Mouse (Mus musculus): ENCODE results near the gene Rad9a. TPM values are rescaled to one million over a fixed set of nuclear protein-coding genes. Genes with fewer than 3 reads are reported as not detected.

Gene Rad9a
- polyA plus RNA-seq, 1 experiment from 2014 or later: 31.2 TPM

DNA sequence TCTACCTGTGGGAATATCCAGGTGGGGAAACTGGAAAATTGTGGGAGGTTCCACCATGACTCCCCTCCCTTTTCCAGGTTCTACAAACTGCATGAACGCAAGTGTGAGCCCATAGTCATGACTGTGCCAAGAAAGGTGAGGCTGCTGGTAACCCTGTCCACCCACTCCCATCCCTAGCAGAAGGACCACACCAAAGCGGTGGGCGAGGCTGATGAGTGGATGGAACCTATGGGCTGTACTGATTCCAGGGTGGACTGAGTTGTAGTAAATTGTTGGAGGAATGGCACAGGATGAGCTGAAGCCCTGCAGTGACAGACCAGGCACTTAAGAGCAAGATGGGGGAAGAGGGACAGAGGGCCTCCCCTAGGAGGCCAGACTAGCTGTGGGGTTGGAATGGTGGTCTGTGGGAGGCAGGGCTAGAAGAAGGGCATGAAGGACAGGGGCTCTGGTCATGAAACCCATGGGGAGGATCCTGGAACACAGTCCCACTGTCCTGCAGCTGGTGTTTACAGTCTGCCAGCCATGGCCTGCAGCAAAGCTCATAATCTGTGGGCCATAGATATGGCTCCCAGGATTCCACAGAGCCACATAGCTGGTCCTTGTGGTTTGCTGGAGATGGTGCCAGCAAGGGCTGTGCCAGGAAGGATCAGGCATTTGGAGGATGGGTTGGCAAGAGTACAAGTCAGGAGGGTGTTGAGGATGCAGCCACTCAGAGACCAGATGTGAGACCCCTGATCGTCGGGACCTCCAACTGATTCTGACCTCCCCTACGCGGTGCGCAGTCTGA is 48.8 kb downstream of the Rad9a start:
- no peaks in the 10 kb centered on the region for H3K27me3 ChIP-seq
- no peak overlapping the region for H3K4me3 ChIP-seq
- ATAC-seq (ENCODE audit: low FRiP score): no peak
- no peak overlapping the region for H3K9ac ChIP-seq
- peaks cover 26% of the 10 kb centered on the region for H3K4me1 ChIP-seq
- 87% methylated on average over 8 of the region's 8 CpGs for WGBS
- peaks cover 51% of the 10 kb centered on the region for H3K36me3 ChIP-seq
- no peaks in the 10 kb centered on the region for H3K9me3 ChIP-seq (replicated peaks)
- no peak overlapping the region for H3K27ac ChIP-seq
- H3K4me2 ChIP-seq (replicated peaks): no peak overlapping the region

DNA sequence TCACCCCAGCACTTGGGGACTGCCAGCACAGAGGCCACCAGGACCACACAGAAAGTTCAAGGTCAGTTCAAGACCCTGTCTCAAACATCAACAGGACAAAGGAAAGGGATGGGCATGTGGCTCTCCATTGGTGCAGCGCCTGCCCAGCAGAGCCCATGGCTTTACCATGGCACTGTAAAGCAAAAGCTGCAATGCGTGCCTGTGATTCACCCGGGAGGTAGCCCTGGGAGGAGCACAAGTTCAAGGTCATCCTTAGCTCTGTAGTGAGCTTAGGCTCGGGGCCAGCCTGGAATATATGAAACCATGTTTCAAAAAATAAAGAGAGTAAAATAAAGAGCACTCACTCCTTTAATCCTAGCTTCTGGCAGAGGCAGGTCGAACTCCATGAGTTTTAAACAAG is 49.6 kb downstream of the Rad9a start:
- WGBS: 88% methylated on average over 5 of the region's 5 CpGs

DNA sequence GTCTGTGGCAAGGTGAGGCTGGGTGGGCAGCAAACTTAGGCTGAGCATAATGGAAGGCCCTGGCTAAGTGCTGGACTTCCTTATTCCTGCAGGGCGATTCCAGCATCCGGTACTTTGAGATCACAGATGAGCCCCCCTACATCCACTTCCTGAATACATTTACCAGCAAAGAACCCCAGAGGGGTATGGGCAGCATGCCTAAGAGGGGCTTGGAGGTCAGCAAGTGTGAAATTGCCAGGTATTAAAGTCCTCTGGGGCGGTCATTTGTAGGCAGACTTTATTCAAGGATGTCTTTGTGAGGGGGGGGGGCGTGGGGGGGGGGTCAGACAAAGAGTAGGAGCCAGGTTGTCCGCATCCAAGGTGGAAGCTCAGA is 50.0 kb downstream of the Rad9a start:
- Histone ChIP-seq H3K36me3 (peaks cover 40% of the 10 kb centered on the region), H3K27ac (no peak overlapping the region), H3K9ac (no peak overlapping the region), H3K27me3 (no peaks in the 10 kb centered on the region), H3K4me3 (no peak overlapping the region), H3K4me1 (peaks cover 29% of the 10 kb centered on the region), H3K9me3 (replicated peaks) (no peaks in the 10 kb centered on the region), H3K4me2 (replicated peaks) (no peak overlapping the region)
- no peak for ATAC-seq (ENCODE audit: low FRiP score)
- WGBS: 73% methylated on average over 5 of the region's 5 CpGs

More for the DNA sequence above, 49.6 kb downstream of the Rad9a start:
- H3K36me3 ChIP-seq: peaks cover 44% of the 10 kb centered on the region
- H3K4me2 ChIP-seq (replicated peaks): no peak overlapping the region
- no peaks in the 10 kb centered on the region for H3K9me3 ChIP-seq (replicated peaks)
- no peak overlapping the region for H3K9ac ChIP-seq
- no peaks in the 10 kb centered on the region for H3K27me3 ChIP-seq
- no peak overlapping the region for H3K4me3 ChIP-seq
- H3K27ac ChIP-seq: no peak overlapping the region
- peaks cover 29% of the 10 kb centered on the region for H3K4me1 ChIP-seq
- no peak for ATAC-seq (ENCODE audit: low FRiP score)

DNA sequence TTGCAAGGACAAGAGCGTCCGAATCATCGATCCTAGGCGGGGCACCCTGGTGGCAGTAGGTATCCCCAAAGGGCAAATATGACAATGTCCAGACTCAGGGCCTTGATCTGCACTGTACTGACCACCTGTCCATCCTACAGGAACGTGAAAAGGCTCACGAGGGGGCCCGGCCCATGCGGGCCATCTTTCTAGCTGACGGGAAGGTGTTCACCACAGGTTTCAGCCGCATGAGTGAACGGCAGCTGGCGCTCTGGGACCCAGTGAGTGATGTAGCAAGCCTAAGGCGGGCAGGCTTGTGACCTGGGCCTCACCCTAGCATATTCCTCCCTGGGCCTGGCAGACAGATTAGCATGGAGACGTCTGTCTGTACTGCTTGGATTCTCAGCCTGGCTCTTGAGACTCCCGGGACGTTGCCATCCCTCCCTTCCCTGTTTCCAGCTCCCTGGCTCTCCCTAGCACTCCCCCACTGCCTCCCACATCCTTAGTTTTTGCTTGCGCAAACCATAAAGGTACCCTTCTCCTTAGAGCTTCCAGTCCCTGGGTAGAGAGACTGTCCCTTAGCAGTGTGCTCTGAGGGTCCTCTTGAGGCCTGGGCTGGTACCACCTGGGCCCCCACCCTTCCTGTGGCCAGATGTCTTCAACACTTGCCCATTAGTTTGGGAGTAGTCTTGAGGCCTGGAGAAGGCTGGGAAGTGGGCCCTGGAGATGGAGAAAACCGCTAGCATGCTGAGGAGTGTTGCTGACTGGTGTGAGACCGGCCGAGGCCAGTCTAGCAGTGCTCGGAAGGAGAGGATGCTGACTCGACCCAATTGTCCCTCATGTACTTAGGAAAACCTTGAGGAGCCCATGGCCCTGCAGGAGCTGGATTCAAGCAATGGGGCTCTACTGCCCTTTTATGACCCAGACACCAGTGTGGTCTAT is 50.6 kb downstream of the Rad9a start:
- H3K4me2 ChIP-seq (replicated peaks): no peak overlapping the region
- H3K27me3 ChIP-seq: no peaks in the 10 kb centered on the region
- H3K9ac ChIP-seq: no peak overlapping the region
- H3K36me3 ChIP-seq: peaks cover 33% of the 10 kb centered on the region
- H3K4me1 ChIP-seq: peaks cover 26% of the 10 kb centered on the region
- ATAC-seq (ENCODE audit: low FRiP score): no peak
- WGBS: 88% methylated on average over 22 of the region's 22 CpGs
- H3K4me3 ChIP-seq: no peak overlapping the region
- no peak overlapping the region for H3K27ac ChIP-seq
- H3K9me3 ChIP-seq (replicated peaks): no peaks in the 10 kb centered on the region

DNA sequence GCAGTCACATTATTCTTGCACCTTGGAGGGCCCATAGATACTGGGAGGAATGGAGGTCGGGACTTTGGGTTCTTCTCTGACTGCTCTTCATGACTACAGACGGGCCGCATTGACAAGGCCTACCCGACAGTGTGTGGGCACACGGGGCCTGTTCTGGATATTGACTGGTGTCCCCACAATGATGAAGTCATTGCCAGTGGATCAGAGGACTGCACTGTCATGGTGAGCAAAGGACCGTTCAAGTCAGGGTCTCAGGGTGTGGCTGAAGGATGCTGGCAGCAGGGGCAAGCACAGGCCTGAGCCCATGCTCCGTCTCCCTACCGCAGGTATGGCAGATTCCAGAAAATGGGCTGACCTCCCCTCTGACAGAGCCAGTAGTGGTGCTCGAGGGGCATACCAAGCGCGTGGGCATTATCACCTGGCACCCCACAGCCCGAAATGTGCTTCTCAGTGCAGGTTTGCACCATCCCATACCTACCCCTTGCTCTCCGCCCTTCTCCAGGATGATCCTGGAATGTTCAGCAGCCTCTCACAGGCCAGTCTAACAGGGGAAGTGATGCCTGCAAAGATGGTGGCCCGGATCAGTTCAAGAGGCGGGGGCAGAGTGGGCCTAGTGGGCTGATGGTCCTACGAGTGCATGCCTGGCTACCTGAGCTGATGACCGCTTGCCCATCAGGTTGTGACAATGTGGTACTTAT is 51.5 kb downstream of the Rad9a start:
- Histone ChIP-seq H3K9me3 (replicated peaks) (no peaks in the 10 kb centered on the region), H3K4me3 (no peak overlapping the region), H3K27ac (no peak overlapping the region), H3K27me3 (no peaks in the 10 kb centered on the region), H3K4me2 (replicated peaks) (peak overlapping the region; percentile 89; the same call in 1 of the 2 replicates), H3K4me1 (peaks cover 26% of the 10 kb centered on the region), H3K9ac (no peak overlapping the region; the same call in 1 of the 2 replicates), H3K36me3 (peaks cover 29% of the 10 kb centered on the region)
- 96% methylated on average over 17 of the region's 17 CpGs for WGBS
- no peak for ATAC-seq (ENCODE audit: low FRiP score)

DNA sequence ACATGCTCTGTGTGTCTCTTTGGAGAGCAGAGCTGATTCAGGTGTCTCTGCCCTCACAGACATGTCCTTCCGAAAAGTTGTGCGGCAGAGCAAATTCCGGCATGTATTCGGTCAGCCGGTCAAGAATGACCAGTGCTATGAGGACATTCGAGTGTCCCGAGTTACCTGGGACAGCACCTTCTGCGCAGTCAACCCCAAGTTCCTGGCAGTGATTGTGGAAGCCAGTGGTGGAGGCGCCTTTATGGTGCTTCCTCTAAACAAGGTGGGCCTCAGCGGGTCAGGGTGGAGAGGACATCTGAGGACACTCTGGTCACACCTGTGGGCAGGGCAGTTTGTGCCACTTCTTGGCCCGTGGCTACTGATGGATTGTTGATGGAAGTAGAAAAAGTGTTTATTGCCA is 52.2 kb downstream of the Rad9a start:
- Histone ChIP-seq H3K27me3 (no peaks in the 10 kb centered on the region), H3K36me3 (peaks cover 29% of the 10 kb centered on the region), H3K4me2 (replicated peaks) (peak overlapping the region; percentile 89), H3K4me3 (peak overlapping the region; percentile 87), H3K4me1 (peaks cover 26% of the 10 kb centered on the region), H3K9ac (peak overlapping the region; percentile 92), H3K27ac (no peak overlapping the region), H3K9me3 (replicated peaks) (no peaks in the 10 kb centered on the region)
- ATAC-seq (ENCODE audit: low FRiP score): no peak
- WGBS: 91% methylated on average over 11 of the region's 11 CpGs

DNA sequence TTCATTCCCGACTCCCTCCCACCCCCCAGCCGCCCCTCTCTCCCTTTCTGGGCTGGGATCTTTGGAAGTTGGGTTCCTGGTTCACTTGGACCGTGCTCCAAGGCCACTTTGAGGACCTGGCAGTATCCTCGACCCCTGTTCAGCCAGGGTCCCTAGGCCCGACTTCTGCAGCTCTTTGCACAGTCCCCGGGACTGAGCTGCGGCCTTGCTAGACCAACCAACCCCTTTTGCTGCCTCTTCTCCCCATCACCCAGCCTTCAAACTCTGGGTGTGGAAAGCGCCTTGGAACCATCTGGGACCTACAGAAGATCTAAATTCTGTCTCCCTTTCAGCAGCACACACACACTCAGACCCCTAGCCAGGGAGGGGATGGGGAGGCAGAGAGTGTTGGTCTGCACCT is 52.6 kb downstream of the Rad9a start:
- Histone ChIP-seq H3K9ac (peak overlapping the region; percentile 92), H3K27ac (peak overlapping the region; percentile 66; the same call in 1 of the 2 replicates), H3K4me2 (replicated peaks) (peak overlapping the region; percentile 89), H3K36me3 (peaks cover 29% of the 10 kb centered on the region), H3K4me3 (peak overlapping the region; percentile 87), H3K27me3 (no peaks in the 10 kb centered on the region), H3K9me3 (replicated peaks) (no peaks in the 10 kb centered on the region), H3K4me1 (peaks cover 26% of the 10 kb centered on the region)
- WGBS: 5% methylated on average over 8 of the region's 8 CpGs
- ATAC-seq (ENCODE audit: low FRiP score): peak; percentile 62

DNA sequence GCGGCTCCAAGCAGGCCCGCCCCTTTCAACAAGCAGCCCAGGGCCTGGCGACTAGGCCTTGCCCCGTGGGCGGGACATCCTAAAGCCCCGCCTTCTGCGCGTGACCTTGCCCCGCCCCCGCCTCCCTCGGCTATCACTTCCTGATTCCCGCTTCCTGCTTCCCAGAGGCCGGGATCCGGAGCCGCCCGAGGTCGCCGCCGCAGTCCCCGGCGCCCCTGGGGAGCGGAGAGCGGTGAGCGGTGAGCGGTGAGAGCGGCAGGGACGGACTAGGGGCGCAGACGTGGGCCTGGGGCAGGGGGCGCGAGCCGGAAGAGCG is 53.0 kb downstream of the Rad9a start, which contains the start of gene Coro1b:
TSS of gene Coro1b (plus strand) at position 129 of the 316 bp plus-strand sequence.
- no peaks in the 10 kb centered on the region for H3K9me3 ChIP-seq (replicated peaks)
- H3K4me2 ChIP-seq (replicated peaks): peak within 1 kb of the TSS; percentile 89
- peak within 1 kb of the TSS; percentile 67; the same call in 1 of the 2 replicates for H3K27ac ChIP-seq
- 0% methylated on average over 33 of the region's 33 CpGs for WGBS
- peak within 1 kb of the TSS; percentile 87 for H3K4me3 ChIP-seq
- no peaks in the 10 kb centered on the region for H3K27me3 ChIP-seq
- ATAC-seq (ENCODE audit: low FRiP score): peak; percentile 93
- H3K4me1 ChIP-seq: peaks cover 26% of the 10 kb centered on the region
- H3K9ac ChIP-seq: peak within 1 kb of the TSS; percentile 92
- peaks cover 29% of the 10 kb centered on the region for H3K36me3 ChIP-seq

DNA sequence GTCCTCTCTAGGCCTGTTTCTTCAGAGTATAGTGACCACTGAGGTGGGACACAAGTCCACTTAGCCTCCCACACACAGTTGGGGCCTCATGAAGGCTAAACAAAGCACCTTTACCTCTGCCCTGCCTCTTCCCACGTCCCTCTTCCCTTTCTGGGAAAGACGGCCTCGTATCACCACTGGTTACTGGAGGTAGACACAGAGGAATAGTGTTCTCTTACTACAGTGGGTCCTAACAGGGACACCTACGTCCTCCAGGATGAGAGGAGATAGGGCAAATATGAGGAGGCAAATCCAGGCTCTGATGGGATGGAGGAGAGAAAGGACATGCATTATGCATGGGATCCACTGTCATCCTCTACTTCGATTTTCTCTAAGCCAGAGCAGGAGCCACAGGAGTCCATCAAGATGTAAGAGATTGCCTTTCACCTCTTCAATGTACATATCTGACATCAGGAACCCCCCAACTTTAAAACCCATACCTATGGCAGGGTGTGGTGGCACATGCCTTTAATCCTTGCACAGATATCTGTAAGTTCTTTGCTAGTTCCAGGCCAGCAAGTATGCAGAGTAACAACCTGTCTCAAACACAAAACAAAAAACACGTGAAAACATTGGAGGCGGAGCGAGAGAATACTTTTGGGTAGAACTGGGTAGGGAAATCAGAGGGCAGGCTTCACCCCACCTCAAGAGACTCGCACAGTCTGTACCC is 53.5 kb downstream of the Rad9a start:
- H3K4me3 ChIP-seq: peak overlapping the region; percentile 87
- H3K4me2 ChIP-seq (replicated peaks): peak overlapping the region; percentile 89
- ATAC-seq (ENCODE audit: low FRiP score): peak; percentile 33
- peaks cover 29% of the 10 kb centered on the region for H3K36me3 ChIP-seq
- no peaks in the 10 kb centered on the region for H3K27me3 ChIP-seq
- no peaks in the 10 kb centered on the region for H3K9me3 ChIP-seq (replicated peaks)
- H3K9ac ChIP-seq: peak overlapping the region; percentile 92
- WGBS: 37% methylated on average over 9 of the region's 9 CpGs
- H3K4me1 ChIP-seq: peaks cover 26% of the 10 kb centered on the region
- peak overlapping the region; percentile 67; the same call in 1 of the 2 replicates for H3K27ac ChIP-seq

DNA sequence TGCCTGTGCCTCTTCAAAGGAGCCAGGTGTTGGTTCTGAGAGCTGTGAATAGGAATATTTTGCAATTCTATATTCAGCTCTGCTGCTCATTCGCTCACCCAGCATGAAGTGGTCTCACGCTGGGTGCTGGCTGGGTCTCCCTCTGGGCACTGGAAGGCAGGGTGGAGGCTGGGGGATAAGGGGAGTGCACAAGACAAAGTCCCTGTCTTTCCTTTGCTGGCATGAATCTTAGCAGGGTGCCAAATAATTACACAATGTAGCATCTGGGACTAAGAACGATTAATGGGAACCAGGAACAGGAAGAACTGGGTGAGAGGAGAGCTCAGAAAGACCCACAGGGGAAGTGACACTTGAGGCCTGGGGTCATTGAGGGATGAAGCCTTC is 54.4 kb downstream of the Rad9a start:
- Histone ChIP-seq H3K4me3 (no peak overlapping the region), H3K27me3 (no peaks in the 10 kb centered on the region), H3K4me2 (replicated peaks) (no peak overlapping the region), H3K9ac (no peak overlapping the region), H3K27ac (no peak overlapping the region), H3K36me3 (peaks cover 20% of the 10 kb centered on the region), H3K4me1 (peaks cover 26% of the 10 kb centered on the region), H3K9me3 (replicated peaks) (no peaks in the 10 kb centered on the region)
- ATAC-seq (ENCODE audit: low FRiP score): no peak
- 52% methylated on average over 3 of the region's 3 CpGs for WGBS

DNA sequence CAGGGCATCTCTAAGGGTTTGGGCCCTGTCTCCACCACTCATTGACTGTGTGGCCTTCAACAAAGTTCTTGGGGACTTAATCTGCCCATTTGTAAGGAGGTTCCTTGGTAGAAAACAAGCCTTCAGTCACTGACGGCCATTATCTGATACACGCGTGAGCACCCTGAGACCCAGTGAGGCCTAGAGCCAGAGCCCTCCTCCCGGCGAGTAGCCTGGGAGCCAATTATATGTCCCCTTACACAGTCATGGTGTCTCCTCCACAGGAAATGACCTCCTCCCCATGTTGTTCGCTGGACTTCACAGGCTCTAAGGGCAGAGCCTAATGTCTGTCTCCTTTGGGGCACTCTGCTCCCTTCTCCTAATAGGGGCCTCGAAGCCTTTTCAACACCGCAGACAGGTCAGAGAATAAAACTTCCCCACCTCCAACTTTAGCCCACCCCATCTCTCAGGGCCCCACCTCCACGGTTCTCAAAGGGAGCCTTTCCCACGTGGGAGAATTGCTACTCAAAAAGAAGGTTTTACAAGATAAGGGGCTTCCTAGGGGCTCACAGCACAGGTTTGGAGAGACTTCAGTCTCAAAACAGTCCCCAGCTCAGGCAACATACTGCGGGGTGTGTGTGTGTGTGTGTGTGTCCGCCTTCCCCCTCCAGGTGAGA is 55.0 kb downstream of the Rad9a start:
- no peak for ATAC-seq (ENCODE audit: low FRiP score)
- Histone ChIP-seq H3K4me3 (no peak overlapping the region), H3K27me3 (no peaks in the 10 kb centered on the region), H3K4me2 (replicated peaks) (no peak overlapping the region), H3K4me1 (peaks cover 26% of the 10 kb centered on the region), H3K9me3 (replicated peaks) (no peaks in the 10 kb centered on the region), H3K36me3 (peaks cover 15% of the 10 kb centered on the region), H3K27ac (no peak overlapping the region), H3K9ac (no peak overlapping the region)
- 60% methylated on average over 12 of the region's 12 CpGs for WGBS

Measured in hindbrain, embryonic 12.5 days (tissue).